Mouse (Mus musculus) forebrain, embryonic 13.5 days (tissue): ENCODE measurements around the gene Gdpd1. TPM values are rescaled to one million over a fixed set of nuclear protein-coding genes. Genes with fewer than 3 reads are reported as not detected.
A peak's percentile ranks its signal among the peaks of the same experiment; 100 is the strongest.

Experiments
- ATAC-seq: fragments of 200-750 bp; cut with Nextera tagmentation; 2 replicates; pipeline ENCODE4 v1.8.0; 2017
- H3K27ac ChIP-seq: fragments of 300-500 bp; sonication (generic); 2 replicates; pipeline ENCODE4 v1.5.1; 2015; ENCODE audit warnings: inconsistent platforms, mild to moderate bottlenecking, moderate library complexity
- H3K27me3 ChIP-seq: fragments of 300-500 bp; sonication (generic); 2 replicates; pipeline ENCODE4 v1.6.1; 2015; ENCODE audit warnings: mild to moderate bottlenecking, inconsistent platforms
- H3K36me3 ChIP-seq: fragments of 300-500 bp; sonication (generic); 2 replicates; pipeline ENCODE4 v1.6.1; 2015; ENCODE audit warnings: mild to moderate bottlenecking, inconsistent platforms; ENCODE audit not compliant: poor library complexity, severe bottlenecking
- H3K4me1 ChIP-seq: fragments of 300-500 bp; sonication (generic); 2 replicates; pipeline ENCODE4 v1.6.1; 2015; ENCODE audit warnings: inconsistent platforms
- H3K4me2 ChIP-seq: fragments of 300-500 bp; sonication (generic); 2 replicates; pipeline ENCODE4 v1.6.1; 2015; ENCODE audit warnings: inconsistent platforms, mild to moderate bottlenecking, moderate library complexity
- H3K4me3 ChIP-seq: fragments of 300-500 bp; sonication (generic); 2 replicates; pipeline ENCODE4 v1.5.1; 2015; ENCODE audit warnings: mild to moderate bottlenecking, inconsistent platforms
- H3K9ac ChIP-seq: fragments of 300-500 bp; sonication (generic); 2 replicates; pipeline ENCODE4 v1.6.1; 2015; ENCODE audit warnings: mild to moderate bottlenecking, inconsistent platforms
- H3K9me3 ChIP-seq: fragments of 300-500 bp; sonication (generic); replicated peaks from 2 replicates; pipeline ENCODE4 v1.6.1; 2016; ENCODE audit warnings: inconsistent platforms
- WGBS: fragments of 180-500 bp; shearing (Covaris S2); methylation state at CpG from one replicate; pipeline ENCODE4 v1.1.7; 2015; 5-methylcytosine and 5-hydroxymethylcytosine counted together
- polyA plus RNA-seq: library from polyadenylated mRNA; unstranded; fragments of >200 nt; fragmentation: Nextera tagmentation; extraction: Ambion mirVana; gene quantifications from 2 replicates; pipeline ENCODE4 v1.2.1, GENCODE M21; 2015

The Gdpd1 gene
- polyA plus RNA-seq, 1 experiment from 2014 or later = 158 TPM

DNA sequence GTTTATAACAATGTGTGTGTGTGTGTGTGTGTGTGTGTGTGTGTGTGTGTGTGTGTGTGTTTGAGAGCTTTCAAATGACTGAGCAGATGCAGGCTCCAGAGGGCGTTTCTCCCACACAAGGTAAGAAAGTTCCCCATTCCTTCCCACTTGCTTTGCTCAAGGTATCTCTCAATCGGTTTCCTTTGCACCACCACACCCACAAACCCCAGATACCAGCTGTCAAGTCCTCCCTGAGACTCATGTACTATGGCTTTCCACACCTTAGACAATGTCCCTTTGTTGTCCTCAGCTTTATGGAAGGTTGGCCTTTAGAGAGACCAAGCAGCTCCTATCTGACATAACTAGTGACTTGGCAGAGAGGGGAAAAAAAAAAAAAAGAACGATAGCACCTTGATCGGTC lies 51.1 kb downstream of the Gdpd1 start:
- no peaks in the 10 kb centered on the region for H3K36me3 ChIP-seq
- H3K4me2 ChIP-seq = no peak overlapping the region
- no peaks in the 10 kb centered on the region for H3K27me3 ChIP-seq
- WGBS = 79% methylated on average over 4 of the region's 4 CpGs
- H3K4me1 ChIP-seq = no peaks in the 10 kb centered on the region
- ATAC-seq = no peak
- H3K4me3 ChIP-seq = no peak overlapping the region
- no peak overlapping the region for H3K9ac ChIP-seq
- H3K27ac ChIP-seq = no peak overlapping the region
- H3K9me3 ChIP-seq = no peaks in the 10 kb centered on the region

DNA sequence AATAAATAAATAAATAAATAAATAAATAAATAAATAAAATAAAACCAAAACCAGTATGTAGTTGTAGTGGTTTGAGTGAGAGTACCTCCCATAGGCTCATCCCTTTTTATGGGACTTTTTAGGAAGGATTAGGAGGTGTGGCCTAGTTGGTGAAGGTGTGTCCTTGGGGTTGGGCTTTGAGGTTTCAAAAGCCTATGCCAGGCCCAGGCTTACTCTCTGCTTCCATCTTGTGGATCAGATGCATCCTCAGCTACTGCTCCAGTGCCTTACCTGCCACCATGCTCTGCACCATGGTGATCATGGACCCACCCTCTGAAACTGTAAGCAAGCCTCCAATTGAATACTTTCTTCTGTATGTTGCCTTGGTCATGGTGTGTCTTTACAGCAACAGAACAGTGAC lies 52.3 kb downstream of the Gdpd1 start:
- Histone ChIP-seq H3K4me3 (no peak overlapping the region), H3K27me3 (no peaks in the 10 kb centered on the region), H3K4me1 (no peaks in the 10 kb centered on the region), H3K4me2 (no peak overlapping the region), H3K9me3 (no peaks in the 10 kb centered on the region), H3K9ac (no peak overlapping the region), H3K36me3 (no peaks in the 10 kb centered on the region), H3K27ac (no peak overlapping the region)
- ATAC-seq = no peak

DNA sequence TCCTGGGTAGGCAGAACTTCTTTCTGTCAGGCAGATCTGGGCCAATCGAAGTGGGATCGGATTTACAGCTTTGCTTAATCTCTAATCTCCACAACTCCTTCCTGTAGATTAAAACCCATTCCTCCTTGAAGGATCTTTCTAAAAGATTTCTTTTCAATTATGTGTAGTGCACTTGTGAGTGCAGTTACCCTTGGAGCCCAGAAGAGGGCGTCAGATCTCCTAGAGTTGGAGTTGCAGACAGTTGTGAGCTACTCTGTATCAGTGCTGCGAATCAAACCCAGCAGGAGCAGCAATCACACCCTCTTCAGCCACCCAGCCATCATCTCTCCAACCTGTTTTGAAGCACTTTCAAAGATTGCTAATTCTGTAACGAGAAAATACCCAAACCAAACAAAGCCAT lies 53.4 kb downstream of the Gdpd1 start:
- H3K27ac ChIP-seq = no peak overlapping the region
- no peak overlapping the region for H3K4me2 ChIP-seq
- no peaks in the 10 kb centered on the region for H3K27me3 ChIP-seq
- 82% methylated on average over 5 of the region's 5 CpGs for WGBS
- H3K4me1 ChIP-seq = no peaks in the 10 kb centered on the region
- no peak overlapping the region for H3K9ac ChIP-seq
- no peaks in the 10 kb centered on the region for H3K36me3 ChIP-seq
- no peak for ATAC-seq
- no peaks in the 10 kb centered on the region for H3K9me3 ChIP-seq
- no peak overlapping the region for H3K4me3 ChIP-seq

DNA sequence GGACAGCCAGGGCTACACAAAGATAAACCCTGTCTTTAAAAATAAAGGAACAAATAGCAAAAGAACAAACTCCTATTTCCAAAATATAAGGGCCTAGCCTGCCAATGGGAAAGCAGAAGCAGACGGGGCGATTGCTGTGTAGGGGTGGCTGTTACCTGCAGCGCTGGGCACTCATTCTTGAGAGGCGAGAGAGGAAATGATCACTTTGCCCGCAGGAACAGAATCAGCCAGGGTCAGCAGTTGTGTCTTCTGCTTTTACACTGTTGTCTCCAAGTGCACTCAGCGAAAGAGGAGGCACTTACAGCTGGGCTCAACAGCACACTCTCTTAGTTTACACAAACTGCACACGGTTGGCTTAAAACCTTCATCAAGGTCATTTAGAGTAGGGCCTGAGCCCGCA lies 54.4 kb downstream of the Gdpd1 start:
- H3K27me3 ChIP-seq = no peaks in the 10 kb centered on the region
- H3K4me2 ChIP-seq = no peak overlapping the region
- H3K27ac ChIP-seq = no peak overlapping the region
- no peaks in the 10 kb centered on the region for H3K9me3 ChIP-seq
- H3K4me1 ChIP-seq = no peaks in the 10 kb centered on the region
- no peak for ATAC-seq
- WGBS = 87% methylated on average over 8 of the region's 8 CpGs
- H3K9ac ChIP-seq = no peak overlapping the region
- H3K4me3 ChIP-seq = no peak overlapping the region
- no peaks in the 10 kb centered on the region for H3K36me3 ChIP-seq

DNA sequence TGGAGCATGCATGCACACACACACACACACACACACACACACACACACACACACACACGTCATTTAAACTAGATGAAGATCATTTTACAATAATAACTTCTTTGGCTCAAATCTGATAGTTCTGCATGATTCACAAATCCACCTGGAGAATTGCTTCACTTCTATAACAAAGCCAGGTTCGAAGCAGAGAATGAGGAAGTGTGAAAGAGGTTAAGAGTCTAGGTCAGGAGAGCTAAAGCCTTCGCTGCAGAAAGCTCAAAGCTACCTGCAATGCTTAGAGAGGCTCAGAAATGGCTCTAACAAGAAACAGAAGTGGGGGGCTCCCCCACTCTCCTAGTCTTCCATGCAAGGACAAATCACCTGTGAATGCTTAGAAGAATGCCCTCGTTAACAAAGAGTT lies 55.8 kb downstream of the Gdpd1 start:
- H3K27me3 ChIP-seq = no peaks in the 10 kb centered on the region
- WGBS = 78% methylated on average over 4 of the region's 4 CpGs
- no peak overlapping the region for H3K9ac ChIP-seq
- no peak overlapping the region for H3K4me3 ChIP-seq
- ATAC-seq = no peak
- no peaks in the 10 kb centered on the region for H3K9me3 ChIP-seq
- H3K27ac ChIP-seq = no peak overlapping the region
- no peaks in the 10 kb centered on the region for H3K4me1 ChIP-seq
- H3K4me2 ChIP-seq = no peak overlapping the region
- H3K36me3 ChIP-seq = no peaks in the 10 kb centered on the region

DNA sequence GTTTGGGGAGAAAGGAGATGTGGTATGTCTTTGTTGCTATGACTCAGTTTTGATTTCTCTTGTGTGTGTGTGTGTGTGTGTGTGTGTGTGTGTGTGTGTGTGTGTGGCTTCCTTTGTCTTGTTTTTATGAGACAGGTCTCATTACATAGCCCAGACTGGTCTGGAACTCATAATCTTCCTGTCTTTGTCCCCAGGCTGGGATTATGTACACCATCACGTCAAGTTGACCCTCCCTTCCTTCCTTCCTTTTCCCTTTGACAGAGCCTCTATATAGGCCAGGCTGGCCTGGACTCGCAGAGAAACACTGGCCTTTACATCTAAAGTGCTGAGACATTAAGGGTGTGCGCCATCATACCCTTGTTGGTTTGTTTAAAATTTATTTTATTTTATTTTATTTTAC lies 58.2 kb downstream of the Gdpd1 start:
- H3K9ac ChIP-seq = no peak overlapping the region
- H3K27me3 ChIP-seq = no peaks in the 10 kb centered on the region
- H3K4me2 ChIP-seq = no peak overlapping the region
- WGBS = 76% methylated on average over 3 of the region's 3 CpGs
- H3K27ac ChIP-seq = no peak overlapping the region
- H3K9me3 ChIP-seq = no peaks in the 10 kb centered on the region
- no peak for ATAC-seq
- H3K4me3 ChIP-seq = no peak overlapping the region
- H3K4me1 ChIP-seq = no peaks in the 10 kb centered on the region
- H3K36me3 ChIP-seq = no peaks in the 10 kb centered on the region

DNA sequence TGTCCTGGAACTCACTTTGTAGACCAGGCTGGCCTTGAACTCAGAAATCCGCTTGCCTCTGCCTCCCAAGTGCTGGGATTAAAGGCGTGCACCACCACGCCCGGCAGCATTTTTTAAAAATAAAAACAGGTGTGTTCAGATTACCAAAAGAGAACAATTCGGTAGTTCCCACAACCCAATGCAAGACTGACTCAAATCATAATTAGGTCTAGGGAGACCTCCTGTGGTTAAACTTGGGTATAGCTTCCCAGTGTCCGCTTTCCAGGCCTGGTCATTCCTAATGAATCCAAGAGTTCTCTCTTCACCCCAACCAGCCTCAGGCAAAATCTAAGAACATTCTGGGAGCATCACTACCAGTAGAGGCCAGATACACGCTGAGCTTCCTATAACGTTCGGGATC lies 63.4 kb downstream of the Gdpd1 start:
- ATAC-seq = no peak
- Histone ChIP-seq H3K9me3 (no peaks in the 10 kb centered on the region), H3K4me3 (no peak overlapping the region), H3K4me2 (no peak overlapping the region), H3K27ac (no peak overlapping the region), H3K36me3 (no peaks in the 10 kb centered on the region), H3K4me1 (peaks cover 13% of the 10 kb centered on the region), H3K27me3 (no peaks in the 10 kb centered on the region), H3K9ac (no peak overlapping the region)
- 20% methylated on average over 9 of the region's 9 CpGs for WGBS

DNA sequence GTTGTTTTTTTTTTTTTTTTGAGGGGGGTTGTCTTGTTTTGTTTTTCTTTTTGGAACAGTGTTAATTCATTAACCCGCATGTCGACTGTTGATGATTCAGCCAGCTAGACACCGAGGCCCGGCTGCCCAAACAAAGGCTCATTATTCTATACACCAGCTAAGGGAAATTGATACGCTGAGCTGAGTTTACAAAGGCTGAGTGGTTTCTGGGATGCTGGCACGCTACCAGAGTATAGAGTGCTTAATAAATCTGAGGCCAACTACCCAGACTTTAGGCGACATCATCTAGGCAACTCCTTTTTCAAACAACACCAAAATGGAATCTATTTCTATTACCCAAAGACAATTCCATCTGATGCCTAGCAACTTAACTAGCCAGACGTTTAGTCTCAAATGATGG lies 66.5 kb downstream of the Gdpd1 start:
- Histone ChIP-seq H3K9ac (no peak overlapping the region), H3K36me3 (no peaks in the 10 kb centered on the region), H3K27me3 (no peaks in the 10 kb centered on the region), H3K9me3 (no peaks in the 10 kb centered on the region), H3K27ac (peak overlapping the region; percentile 68), H3K4me1 (peaks cover 13% of the 10 kb centered on the region), H3K4me3 (no peak overlapping the region), H3K4me2 (no peak overlapping the region; the same call in 1 of the 2 replicates)
- ATAC-seq = peak; percentile 68; the same call in 1 of the 2 replicates
- WGBS = 4% methylated on average over 8 of the region's 8 CpGs

DNA sequence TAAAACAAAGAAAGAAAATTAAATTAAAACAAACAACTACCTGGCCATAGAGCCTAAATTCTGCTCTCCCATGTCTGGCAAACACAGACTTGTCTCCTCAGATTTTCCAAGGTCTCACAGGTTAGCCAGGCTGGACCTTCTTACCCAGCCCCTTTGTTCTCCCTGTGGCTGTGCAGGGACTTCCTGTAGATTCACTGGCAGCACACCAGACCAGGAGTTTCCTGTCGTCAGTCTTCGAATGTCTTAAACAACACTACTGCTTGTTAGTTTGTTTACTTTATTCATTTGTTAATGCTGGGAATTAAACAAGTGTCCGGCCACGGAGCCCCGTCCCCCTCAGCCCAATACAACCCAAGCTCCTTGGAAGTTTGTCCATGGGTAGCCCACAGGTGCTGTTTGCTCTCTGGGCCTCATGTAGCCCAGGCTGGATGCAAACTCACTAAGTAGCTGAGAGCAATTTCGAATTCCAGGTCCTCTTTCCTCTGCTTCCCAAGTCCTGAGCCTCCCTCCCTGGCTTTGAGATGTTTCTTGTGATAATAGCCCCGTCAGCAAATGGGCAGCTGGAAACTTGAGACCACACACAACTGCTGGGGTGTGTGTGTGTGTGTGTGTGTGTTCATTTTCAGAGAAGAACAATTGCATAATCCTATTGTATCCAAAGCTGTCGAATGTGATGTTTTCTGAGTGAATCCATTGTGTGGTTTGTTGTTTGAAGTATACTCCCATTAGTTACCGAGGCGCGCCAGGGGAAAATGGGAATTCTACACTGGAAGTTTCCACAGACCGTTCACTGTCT lies 68.7 kb downstream of the Gdpd1 start:
- Histone ChIP-seq H3K4me3 (no peak overlapping the region), H3K9ac (no peak overlapping the region), H3K4me1 (peaks cover 13% of the 10 kb centered on the region), H3K27ac (no peak overlapping the region), H3K9me3 (no peaks in the 10 kb centered on the region), H3K36me3 (no peaks in the 10 kb centered on the region), H3K27me3 (no peaks in the 10 kb centered on the region), H3K4me2 (no peak overlapping the region)
- 67% methylated on average over 12 of the region's 12 CpGs for WGBS
- ATAC-seq = no peak

DNA sequence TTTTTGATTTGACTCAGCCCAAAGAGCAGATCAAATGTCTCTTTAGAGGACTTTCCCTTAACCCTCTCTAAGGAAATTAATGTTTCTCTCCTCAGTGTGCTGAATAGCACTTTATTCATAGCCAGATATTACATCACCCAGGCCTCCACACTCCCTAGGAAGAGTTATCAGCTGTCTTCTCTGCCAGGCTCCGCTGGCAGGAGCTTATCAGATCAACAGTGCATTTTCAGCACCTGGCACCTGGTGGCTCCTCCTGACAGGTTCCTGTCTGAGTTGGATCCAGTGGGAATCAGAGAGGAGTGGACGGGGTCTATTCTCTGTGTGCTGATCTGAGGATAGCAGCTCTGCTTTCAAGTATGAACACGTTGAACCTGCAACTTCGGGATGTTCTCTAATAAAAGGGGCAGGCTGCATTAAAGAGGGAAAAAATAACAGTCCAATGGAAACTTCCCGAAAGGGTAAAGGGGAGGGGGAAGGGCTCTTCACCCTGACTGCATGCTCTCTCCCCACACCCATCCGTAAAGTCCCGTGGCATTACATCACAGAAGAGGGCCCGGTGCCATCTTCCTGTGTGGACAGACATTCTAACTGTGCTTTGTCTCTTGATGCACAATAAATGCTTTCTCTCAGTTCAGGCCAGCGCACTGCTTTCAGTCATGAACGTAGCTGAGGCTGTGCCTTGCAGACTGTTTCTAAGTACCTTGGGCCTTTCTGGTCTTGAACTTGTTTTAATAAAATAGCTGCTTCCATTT lies 71.6 kb downstream of the Gdpd1 start:
- Histone ChIP-seq H3K4me1 (peaks cover 7% of the 10 kb centered on the region), H3K4me2 (no peak overlapping the region), H3K4me3 (no peak overlapping the region), H3K27ac (no peak overlapping the region), H3K27me3 (no peaks in the 10 kb centered on the region), H3K36me3 (no peaks in the 10 kb centered on the region), H3K9ac (no peak overlapping the region), H3K9me3 (no peaks in the 10 kb centered on the region)
- ATAC-seq = no peak
- WGBS = 82% methylated on average over 10 of the region's 10 CpGs

DNA sequence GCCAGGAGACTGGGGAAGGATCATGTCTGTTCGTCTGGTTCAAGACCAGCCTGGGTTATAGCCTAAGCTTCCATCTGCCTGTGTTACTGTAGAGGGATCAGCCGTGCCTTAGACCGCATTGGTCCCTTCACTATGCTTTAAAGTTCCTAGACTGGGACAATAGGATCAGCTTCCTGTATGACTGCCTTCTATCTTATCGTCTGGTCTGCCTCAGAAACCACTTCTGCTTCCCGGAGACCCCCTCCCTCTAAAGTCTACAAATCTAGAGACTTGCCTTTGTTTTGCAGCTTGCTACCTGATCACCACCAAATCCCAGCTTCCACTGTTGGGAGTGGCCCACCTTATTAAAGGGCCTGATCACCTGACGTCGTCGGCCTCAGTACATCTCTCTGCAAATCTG lies 72.6 kb downstream of the Gdpd1 start:
- Histone ChIP-seq H3K4me1 (no peaks in the 10 kb centered on the region), H3K4me2 (no peak overlapping the region), H3K36me3 (no peaks in the 10 kb centered on the region), H3K9me3 (no peaks in the 10 kb centered on the region), H3K27me3 (no peaks in the 10 kb centered on the region), H3K9ac (no peak overlapping the region), H3K27ac (no peak overlapping the region), H3K4me3 (no peak overlapping the region)
- WGBS = 89% methylated on average over 8 of the region's 8 CpGs
- ATAC-seq = no peak

DNA sequence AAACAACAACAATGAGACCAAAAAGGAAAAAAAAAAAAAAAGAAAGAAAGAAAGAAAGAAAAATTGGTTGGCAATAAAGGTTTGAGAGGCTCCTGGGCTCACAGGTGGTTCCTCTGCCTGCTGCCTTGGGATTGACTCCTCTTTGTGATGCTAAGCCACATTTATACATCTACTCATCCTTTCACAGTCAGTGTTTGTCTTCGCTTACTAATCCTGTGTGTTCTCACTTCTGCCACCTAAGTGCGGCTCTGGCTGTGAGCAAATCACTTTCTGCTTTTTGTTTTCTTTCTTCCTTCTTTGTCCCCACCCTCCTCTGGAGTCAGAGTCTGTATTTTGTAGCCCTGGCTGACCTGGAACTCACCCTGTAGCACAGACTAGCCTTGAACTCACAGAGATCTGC lies 77.6 kb downstream of the Gdpd1 start:
- Histone ChIP-seq H3K9ac (no peak overlapping the region), H3K4me3 (no peak overlapping the region), H3K4me2 (no peak overlapping the region), H3K36me3 (no peaks in the 10 kb centered on the region), H3K9me3 (no peaks in the 10 kb centered on the region), H3K4me1 (peaks cover 28% of the 10 kb centered on the region), H3K27me3 (no peaks in the 10 kb centered on the region), H3K27ac (peak overlapping the region; percentile 52; the same call in 1 of the 2 replicates)
- ATAC-seq = no peak
- WGBS = 37% methylated on average over 2 of the region's 2 CpGs
